Mouse (Mus musculus) gastrocnemius, adult 2 months (tissue): ENCODE results near the gene Anks1b. TPM values are rescaled to one million over a fixed set of nuclear protein-coding genes. Genes with fewer than 3 reads are reported as not detected.

Experiments
- DNase-seq: peaks from one replicate; pipeline ENCODE4 v3.0.0; 2022
- H3K27ac ChIP-seq: fragments of 200-600 bp; 2 replicates; pipeline ENCODE4 v1.8.1; 2022; ENCODE audit warnings: mild to moderate bottlenecking
- H3K4me3 ChIP-seq: fragments of 200-600 bp; 2 replicates; pipeline ENCODE4 v1.8.1; 2022; ENCODE audit warnings: mild to moderate bottlenecking, moderate library complexity
- CTCF ChIP-seq: fragments of 200-600 bp; IDR thresholded peaks from 2 replicates; pipeline ENCODE4 v1.8.1; 2022; ENCODE audit warnings: antibody characterized with exemption, mild to moderate bottlenecking, moderate library complexity
- intact Hi-C: fragments of 180-260 bp; cut with DNase I; formaldehyde crosslinking; loops from one replicate; pipeline ENCODE4 v1.15.1; 2025
- total RNA-seq, 2 experiments: library from RNA; stranded (reverse); gene quantifications; 2 replicates each; pipeline ENCODE4 v1.2.3; 2021

Gene Anks1b
- total RNA-seq, 2 experiments from 2014 or later = 0.20 to 0.22 TPM

- Histone ChIP-seq H3K27ac (no peak overlapping the region), H3K4me3 (no peak overlapping the region)
- TF ChIP-seq CTCF = no peak
- intact Hi-C loops = no loop called here
- no peak for DNase-seq
These were observed 244.5 kb downstream of the Anks1b start for GRCm38 (mm10) chr10:90117836-90118235.

GRCm38 (mm10) chr10:90137538-90137937, 264.2 kb downstream of the Anks1b start:
- TF ChIP-seq CTCF = no peak
- no peak for DNase-seq
- no peak overlapping the region for H3K27ac ChIP-seq
- no peak overlapping the region for H3K4me3 ChIP-seq
- intact Hi-C loops = no loop called here

GRCm38 (mm10) chr10:90140947-90141346, 267.6 kb downstream of the Anks1b start:
- no peak overlapping the region for H3K4me3 ChIP-seq
- no peak for DNase-seq
- intact Hi-C loops = no loop called here
- TF ChIP-seq CTCF = no peak
- no peak overlapping the region for H3K27ac ChIP-seq

GRCm38 (mm10) chr10:90144444-90144843, 271.1 kb downstream of the Anks1b start:
- no peak for DNase-seq
- TF ChIP-seq CTCF = no peak
- H3K27ac ChIP-seq = no peak overlapping the region
- no peak overlapping the region for H3K4me3 ChIP-seq
- intact Hi-C loops = no loop called here

- no peak overlapping the region for H3K4me3 ChIP-seq
- H3K27ac ChIP-seq = no peak overlapping the region
- peak; percentile 31 for TF ChIP-seq CTCF
- intact Hi-C loops = no loop called here
- DNase-seq = no peak
These were observed 278.2 kb downstream of the Anks1b start for GRCm38 (mm10) chr10:90151510-90151909.

- Histone ChIP-seq H3K4me3 (no peak overlapping the region), H3K27ac (no peak overlapping the region)
- no peak for DNase-seq
- TF ChIP-seq CTCF = no peak
- intact Hi-C loops = no loop called here
These were observed 296.8 kb downstream of the Anks1b start for GRCm38 (mm10) chr10:90169941-90170580.

- DNase-seq = no peak
- TF ChIP-seq CTCF = no peak
- no peak overlapping the region for H3K4me3 ChIP-seq
- H3K27ac ChIP-seq = no peak overlapping the region
- intact Hi-C loops = no loop called here
These were observed 317.1 kb downstream of the Anks1b start for GRCm38 (mm10) chr10:90190366-90190765.

- H3K27ac ChIP-seq = no peak overlapping the region
- no peak for TF ChIP-seq CTCF
- intact Hi-C loops = no loop called here
- DNase-seq = no peak
- H3K4me3 ChIP-seq = no peak overlapping the region
These were observed 323.6 kb downstream of the Anks1b start for GRCm38 (mm10) chr10:90196936-90197335.

- intact Hi-C loops = no loop called here
- DNase-seq = no peak
- no peak overlapping the region for H3K4me3 ChIP-seq
- H3K27ac ChIP-seq = no peak overlapping the region
- no peak for TF ChIP-seq CTCF
These were observed 336.7 kb downstream of the Anks1b start for GRCm38 (mm10) chr10:90210044-90210443.

GRCm38 (mm10) chr10:90220470-90220869, 347.2 kb downstream of the Anks1b start:
- no peak for TF ChIP-seq CTCF
- DNase-seq = no peak
- no peak overlapping the region for H3K27ac ChIP-seq
- no peak overlapping the region for H3K4me3 ChIP-seq
- intact Hi-C loops = no loop called here

GRCm38 (mm10) chr10:90222793-90223495, 349.6 kb downstream of the Anks1b start:
- TF ChIP-seq CTCF = no peak
- Histone ChIP-seq H3K4me3 (no peak overlapping the region), H3K27ac (no peak overlapping the region)
- intact Hi-C loops = no loop called here
- DNase-seq = no peak

- no peak for DNase-seq
- peak; percentile 22; the same call in 1 of the 2 replicates for TF ChIP-seq CTCF
- Histone ChIP-seq H3K4me3 (no peak overlapping the region), H3K27ac (no peak overlapping the region)
- intact Hi-C loops = loop anchor here (10.0 kb wide), 1 partner anchor 1840 kb away; no protein-coding TSS in a partner anchor
These were observed 362.0 kb downstream of the Anks1b start for GRCm38 (mm10) chr10:90235273-90235672.

- Histone ChIP-seq H3K27ac (no peak overlapping the region), H3K4me3 (no peak overlapping the region)
- intact Hi-C loops = loop anchor here (10.0 kb wide), 1 partner anchor 1842 kb away; no protein-coding TSS in a partner anchor
- no peak for DNase-seq
- no peak for TF ChIP-seq CTCF
These were observed 364.0 kb downstream of the Anks1b start for GRCm38 (mm10) chr10:90237290-90237689.
